Mouse (Mus musculus) stomach, postnatal 0 days (tissue): ENCODE data around the gene Cd101.

Source experiments
- CTCF ChIP-seq: IDR thresholded peaks from 2 replicates; pipeline ENCODE4 v1.5.1; 2016; ENCODE audit warnings: antibody characterized with exemption, low read depth, mild to moderate bottlenecking, moderate library complexity
- EP300 ChIP-seq: optimal IDR thresholded peaks from 2 replicates; pipeline ENCODE3; 2016; ENCODE audit warnings: antibody characterized with exemption

DNA sequence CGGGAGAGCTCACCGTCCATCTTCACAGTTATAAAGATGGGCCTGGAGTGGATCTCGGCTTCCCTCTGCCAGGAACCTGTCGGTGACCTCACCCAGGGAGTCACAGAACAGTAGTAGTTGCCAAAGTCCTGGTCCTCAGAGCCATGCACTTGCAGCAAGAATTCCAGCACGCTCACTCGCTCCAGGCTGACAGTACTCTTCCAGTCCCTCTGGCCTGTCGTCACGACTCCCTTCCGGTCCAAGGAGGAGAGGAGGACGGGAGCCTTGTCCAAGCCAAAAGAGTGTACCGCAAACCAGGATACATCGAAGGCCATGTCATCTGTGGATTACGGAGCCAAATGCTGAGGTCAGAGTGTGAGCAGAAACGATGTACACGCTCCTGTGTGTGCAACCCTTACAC, 16.1 kb upstream of the Cd101 start:
- TF ChIP-seq CTCF (no peak), EP300 (no peak)
